Mouse (Mus musculus) hindbrain, embryonic 10.5 days (tissue): ENCODE results near the gene Hipk3. TPM values are rescaled to one million over a fixed set of nuclear protein-coding genes. Genes with fewer than 3 reads are reported as not detected.

Source experiments
- DNase-seq: peaks from one replicate; pipeline ENCODE4 v3.0.0-alpha.2; 2017; ENCODE audit warnings: low spot score
- H3K27ac ChIP-seq: fragments of 300-500 bp; sonication (generic); 2 replicates; pipeline ENCODE4 v1.5.1; 2016; ENCODE audit warnings: mild to moderate bottlenecking, moderate library complexity
- H3K27me3 ChIP-seq: fragments of 300-500 bp; sonication (generic); 2 replicates; pipeline ENCODE4 v1.6.1; 2016; ENCODE audit warnings: mild to moderate bottlenecking; ENCODE audit not compliant: poor library complexity, insufficient read depth, severe bottlenecking
- H3K36me3 ChIP-seq: fragments of 300-500 bp; sonication (generic); 2 replicates; pipeline ENCODE4 v1.6.1; 2016; ENCODE audit warnings: mild to moderate bottlenecking, moderate library complexity
- H3K4me1 ChIP-seq: fragments of 300-500 bp; sonication (generic); replicated peaks from 2 replicates; pipeline ENCODE4 v1.6.1; 2016; ENCODE audit warnings: mild to moderate bottlenecking
- H3K4me3 ChIP-seq: fragments of 300-500 bp; sonication (generic); 2 replicates; pipeline ENCODE4 v1.5.1; 2016; ENCODE audit warnings: mild to moderate bottlenecking, moderate library complexity
- H3K9me3 ChIP-seq: fragments of 300-500 bp; sonication (generic); 2 replicates; pipeline ENCODE4 v1.6.1; 2016; ENCODE audit warnings: mild to moderate bottlenecking, moderate library complexity
- WGBS: fragments of 180-500 bp; shearing (Covaris S2); methylation state at CpG from one replicate; pipeline ENCODE4 v1.1.7; 2016; 5-methylcytosine and 5-hydroxymethylcytosine counted together
- polyA plus RNA-seq: library from polyadenylated mRNA; unstranded; fragments of >200 nt; fragmentation: Nextera tagmentation; extraction: Ambion mirVana; gene quantifications from 2 replicates; pipeline ENCODE4 v1.2.1, GENCODE M21; 2016

Hipk3 gene
- polyA plus RNA-seq, 1 experiment from 2014 or later = 7.0 TPM

DNA sequence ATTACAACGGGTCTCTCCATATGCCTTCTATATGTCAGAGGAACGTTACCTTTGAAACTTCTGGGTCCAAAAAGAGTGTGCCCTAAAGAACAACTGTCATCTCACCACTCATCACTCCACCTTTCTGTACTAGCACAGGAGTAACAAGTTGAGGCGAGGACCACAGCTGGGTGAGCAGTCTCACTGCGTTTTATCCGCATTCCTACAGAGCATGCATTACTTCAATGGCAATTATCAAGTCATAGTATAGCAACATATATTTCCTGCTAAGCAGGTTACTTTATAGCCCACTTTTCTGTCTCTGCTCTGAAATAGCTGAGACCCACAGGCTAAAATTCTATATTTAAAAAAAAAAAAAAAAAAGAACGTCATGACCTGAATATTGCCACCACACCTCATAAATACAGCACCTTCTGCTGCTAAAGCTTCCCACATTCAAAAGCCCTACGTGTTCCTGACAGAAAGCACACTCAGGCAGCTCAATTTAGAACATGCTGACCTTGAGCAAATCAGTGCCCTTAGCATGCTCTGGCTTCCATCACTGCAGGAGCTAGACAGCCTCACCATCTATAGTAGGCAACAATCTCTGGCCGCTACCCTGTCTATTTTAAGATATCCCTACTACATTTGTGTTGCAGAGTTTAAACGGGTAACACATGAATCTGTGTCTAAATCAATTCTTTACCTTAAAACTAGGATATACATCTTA, 27.2 kb downstream of the Hipk3 start:
- Histone ChIP-seq H3K9me3 (no peaks in the 10 kb centered on the region), H3K27me3 (no peaks in the 10 kb centered on the region), H3K4me3 (no peak overlapping the region), H3K4me1 (no peaks in the 10 kb centered on the region), H3K36me3 (peaks cover 11% of the 10 kb centered on the region; the same call in 1 of the 2 replicates), H3K27ac (no peak overlapping the region)
- WGBS = 89% methylated on average over 9 of the region's 9 CpGs
- DNase-seq = no peak

DNA sequence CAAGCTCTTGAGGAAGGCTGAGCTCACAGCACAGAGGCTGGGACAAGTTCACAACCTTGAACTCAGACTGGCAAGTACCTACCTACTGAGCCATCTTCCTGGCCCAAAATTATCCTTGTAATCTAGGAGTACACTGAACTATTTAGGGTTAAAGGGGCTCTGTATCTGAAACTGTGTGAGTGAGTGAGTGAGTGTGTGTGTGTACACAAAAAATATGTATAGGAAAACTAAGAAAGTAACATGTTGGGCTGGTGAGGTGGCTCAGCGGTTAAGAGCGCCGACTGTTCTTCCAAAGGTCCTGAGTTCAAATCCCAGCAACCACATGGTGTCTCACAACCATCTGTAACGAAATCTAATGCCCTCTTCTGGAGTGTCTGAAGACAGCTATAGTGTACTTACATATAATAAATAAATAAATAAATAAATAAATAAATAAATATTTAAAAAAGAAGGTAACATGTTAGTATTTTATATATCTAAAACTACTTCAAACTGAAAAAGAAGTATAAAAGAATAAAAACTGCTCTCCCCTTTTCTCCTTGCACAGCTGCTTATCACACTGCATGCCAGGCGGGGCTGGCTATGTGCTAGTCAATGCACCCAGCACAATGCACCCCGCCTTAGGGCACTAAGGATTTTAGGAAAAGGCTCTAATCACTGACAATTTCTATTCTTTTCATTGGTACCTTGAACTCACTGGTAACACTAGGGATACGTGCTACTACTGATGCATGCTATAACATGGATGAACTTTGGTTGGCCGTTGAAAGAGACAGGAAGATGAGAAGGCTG, 28.4 kb downstream of the Hipk3 start:
- 94% methylated on average over 8 of the region's 8 CpGs for WGBS
- no peaks in the 10 kb centered on the region for H3K27me3 ChIP-seq
- H3K27ac ChIP-seq = no peak overlapping the region
- no peaks in the 10 kb centered on the region for H3K4me1 ChIP-seq
- no peak overlapping the region for H3K4me3 ChIP-seq
- no peaks in the 10 kb centered on the region for H3K9me3 ChIP-seq
- peaks cover 3% of the 10 kb centered on the region; the same call in 1 of the 2 replicates for H3K36me3 ChIP-seq
- DNase-seq = no peak

DNA sequence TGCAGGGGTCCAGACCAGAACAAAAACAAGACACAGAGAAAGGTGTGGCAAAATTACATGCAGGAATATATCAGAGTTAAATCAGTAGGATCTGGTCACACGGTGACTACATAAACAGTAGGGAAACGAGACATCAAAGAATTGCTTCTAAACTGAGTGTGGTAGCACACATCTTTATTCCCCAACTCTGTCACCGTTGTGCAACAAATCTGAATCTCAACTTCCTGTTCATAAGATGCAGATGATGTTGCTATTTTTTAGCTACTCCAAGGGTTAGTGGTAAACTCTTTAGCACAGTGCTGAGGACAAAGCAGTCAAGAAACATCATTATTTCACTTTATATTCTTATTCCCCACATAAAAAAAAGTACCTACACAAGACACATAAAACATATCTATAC, 34.2 kb downstream of the Hipk3 start:
- WGBS = 84% methylated on average over 3 of the region's 3 CpGs
- H3K4me3 ChIP-seq = no peak overlapping the region
- H3K9me3 ChIP-seq = no peaks in the 10 kb centered on the region
- H3K27me3 ChIP-seq = no peaks in the 10 kb centered on the region
- DNase-seq = no peak
- no peak overlapping the region for H3K27ac ChIP-seq
- H3K4me1 ChIP-seq = no peaks in the 10 kb centered on the region
- H3K36me3 ChIP-seq = no peaks in the 10 kb centered on the region

DNA sequence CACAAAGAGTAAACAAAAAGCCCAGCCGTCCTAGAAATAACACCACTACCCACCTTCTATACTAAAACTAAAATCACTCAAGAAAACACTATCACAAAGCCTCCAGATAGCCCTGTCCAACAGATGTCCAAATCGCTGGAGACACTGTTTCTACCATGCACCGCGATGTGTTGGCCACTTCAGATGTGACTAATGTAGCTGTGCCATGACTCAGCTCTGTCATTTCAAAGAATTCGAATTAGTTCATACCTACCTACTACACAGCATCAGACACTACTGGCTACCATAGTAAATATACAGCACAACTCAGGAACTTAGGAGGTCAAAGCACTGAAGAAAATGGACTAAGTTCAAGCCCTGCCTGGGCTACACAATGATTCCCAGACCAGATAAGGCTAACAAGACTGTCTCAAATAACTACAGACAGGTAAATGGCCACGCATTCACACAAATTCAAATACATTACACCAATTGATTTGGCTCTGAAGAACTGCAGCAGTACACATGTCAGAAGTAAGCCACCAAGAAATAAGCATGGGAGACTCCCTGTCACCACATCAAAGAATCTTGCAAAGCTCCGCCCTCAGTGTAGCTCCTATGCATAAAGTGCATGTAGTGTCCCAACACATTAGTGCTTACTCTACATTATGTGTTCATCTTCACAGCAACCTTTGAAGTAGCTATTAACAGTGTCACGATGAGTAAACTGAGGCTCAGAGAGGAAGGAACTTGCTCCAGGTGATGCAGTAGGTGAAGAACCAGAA, 35.5 kb downstream of the Hipk3 start:
- no peak for DNase-seq
- Histone ChIP-seq H3K27ac (no peak overlapping the region), H3K36me3 (no peaks in the 10 kb centered on the region), H3K4me3 (no peak overlapping the region), H3K9me3 (no peaks in the 10 kb centered on the region), H3K27me3 (no peaks in the 10 kb centered on the region), H3K4me1 (no peaks in the 10 kb centered on the region)
- WGBS = 88% methylated on average over 8 of the region's 8 CpGs

DNA sequence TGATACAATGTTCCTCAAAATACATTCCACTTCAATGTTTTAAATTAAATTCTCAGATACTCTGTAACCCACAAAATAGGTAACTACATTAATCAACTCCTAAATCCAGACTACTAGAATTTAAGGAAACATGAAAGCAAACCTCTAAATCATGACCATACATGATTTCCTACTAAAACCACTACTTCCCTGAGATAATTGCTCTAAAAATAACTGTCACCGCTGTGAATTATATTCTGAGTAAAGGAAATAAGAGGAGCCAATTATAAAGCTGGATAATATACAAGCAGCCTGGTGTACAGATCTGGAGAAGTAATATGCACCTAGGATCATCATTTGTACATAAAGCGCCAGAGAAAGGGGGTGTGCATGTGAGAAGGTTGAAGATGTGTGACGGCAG, 37.1 kb downstream of the Hipk3 start:
- H3K9me3 ChIP-seq = no peaks in the 10 kb centered on the region
- DNase-seq = no peak
- no peaks in the 10 kb centered on the region for H3K4me1 ChIP-seq
- H3K4me3 ChIP-seq = no peak overlapping the region
- H3K27me3 ChIP-seq = no peaks in the 10 kb centered on the region
- WGBS = 88% methylated on average over 3 of the region's 3 CpGs
- no peak overlapping the region for H3K27ac ChIP-seq
- no peaks in the 10 kb centered on the region for H3K36me3 ChIP-seq

DNA sequence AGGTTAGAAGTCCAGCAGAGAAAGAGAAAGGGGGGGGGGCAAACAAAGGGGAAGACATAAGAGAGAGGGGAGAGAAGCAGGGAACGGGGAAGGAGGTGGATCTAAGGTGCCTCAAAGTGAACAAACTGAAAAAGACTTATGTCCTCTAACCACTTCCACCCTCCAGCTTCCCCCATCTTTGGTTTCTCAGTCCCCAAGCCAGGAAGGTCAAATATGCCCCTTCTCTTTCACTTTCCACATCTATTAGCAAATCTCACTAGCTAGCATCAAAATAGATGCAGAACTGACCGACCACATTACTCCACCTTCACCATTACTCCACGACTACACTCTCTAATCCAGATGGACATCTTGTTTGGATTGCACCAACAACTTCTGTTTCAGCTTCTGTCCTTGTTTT, 43.6 kb downstream of the Hipk3 start:
- 88% methylated on average over 3 of the region's 3 CpGs for WGBS
- Histone ChIP-seq H3K4me1 (no peaks in the 10 kb centered on the region), H3K4me3 (no peak overlapping the region)

DNA sequence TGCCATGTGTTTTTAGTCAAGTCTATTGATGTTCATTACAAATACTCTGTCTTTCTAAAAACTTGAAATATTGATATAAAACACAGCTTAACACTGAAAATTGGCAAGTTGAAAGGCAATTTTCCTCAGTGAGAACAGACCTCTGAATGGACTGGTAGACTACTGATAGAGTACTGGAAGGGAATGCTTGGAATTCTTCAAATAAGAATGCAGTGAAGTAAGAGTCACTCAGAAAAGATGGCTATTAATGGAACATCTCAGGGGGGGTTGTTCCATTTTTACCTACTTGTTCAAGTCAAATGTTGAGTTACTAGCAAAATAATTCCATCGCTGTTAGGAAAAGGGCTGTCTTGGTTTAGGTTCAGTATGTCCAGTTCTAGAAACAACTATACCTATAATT, 45.1 kb downstream of the Hipk3 start:
- DNase-seq = no peak

More for the DNA sequence above, 43.6 kb downstream of the Hipk3 start:
- Histone ChIP-seq H3K27ac (no peak overlapping the region), H3K36me3 (no peaks in the 10 kb centered on the region), H3K9me3 (no peaks in the 10 kb centered on the region), H3K27me3 (no peaks in the 10 kb centered on the region)
- no peak for DNase-seq

DNA sequence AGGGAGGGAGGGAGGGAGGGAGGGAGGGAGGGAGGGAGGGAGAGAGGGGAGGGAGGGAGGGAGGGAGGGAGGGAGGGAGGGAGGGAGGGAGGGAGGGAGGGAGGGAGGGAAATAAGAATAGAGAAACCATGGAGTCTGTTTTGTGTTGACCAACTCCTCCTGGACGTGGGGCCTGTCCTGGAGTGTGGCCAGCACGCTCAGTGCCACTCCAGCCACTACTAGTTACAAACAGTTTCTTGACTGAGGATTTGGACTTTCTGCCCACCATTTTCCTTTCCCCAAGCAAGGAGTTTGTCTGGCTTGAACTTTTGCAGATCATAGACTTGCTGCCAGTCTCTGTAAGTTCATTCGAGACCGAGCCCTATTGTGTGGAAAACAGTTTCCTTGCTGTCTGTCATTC, 46.0 kb downstream of the Hipk3 start:
- 84% methylated on average over 4 of the region's 4 CpGs for WGBS
- Histone ChIP-seq H3K27ac (no peak overlapping the region), H3K27me3 (no peaks in the 10 kb centered on the region)

More for the DNA sequence above, 45.1 kb downstream of the Hipk3 start:
- Histone ChIP-seq H3K4me1 (no peaks in the 10 kb centered on the region), H3K27ac (no peak overlapping the region), H3K27me3 (no peaks in the 10 kb centered on the region), H3K4me3 (no peak overlapping the region), H3K36me3 (no peaks in the 10 kb centered on the region), H3K9me3 (no peaks in the 10 kb centered on the region)
- WGBS = 100% methylated on average over 1 of the region's 1 CpGs

DNA sequence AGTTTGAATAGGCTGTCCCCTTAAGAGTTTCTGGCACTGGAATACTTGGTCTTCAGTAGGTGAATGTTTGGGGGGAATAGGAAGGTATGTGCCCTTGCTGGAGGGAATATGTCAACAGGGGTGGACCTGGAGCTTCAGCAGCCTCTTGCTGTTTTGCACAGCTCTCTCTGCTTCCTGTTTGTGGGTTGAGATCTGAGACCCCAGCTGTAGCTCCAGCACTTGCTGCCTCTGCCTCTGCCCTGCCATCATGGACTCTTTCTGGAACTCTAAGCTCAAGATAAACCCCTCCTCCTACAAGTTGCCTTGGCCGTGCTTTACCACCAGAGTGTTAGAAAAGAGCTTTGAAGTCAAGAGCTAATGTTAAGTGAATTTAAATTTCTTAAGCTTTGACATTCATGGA, 48.2 kb downstream of the Hipk3 start:
- 72% methylated on average over 1 of the region's 1 CpGs for WGBS
- DNase-seq = no peak

More for the DNA sequence above, 46.0 kb downstream of the Hipk3 start:
- no peak overlapping the region for H3K4me3 ChIP-seq
- no peak for DNase-seq
- H3K4me1 ChIP-seq = no peaks in the 10 kb centered on the region
- no peaks in the 10 kb centered on the region for H3K9me3 ChIP-seq
- no peaks in the 10 kb centered on the region for H3K36me3 ChIP-seq

DNA sequence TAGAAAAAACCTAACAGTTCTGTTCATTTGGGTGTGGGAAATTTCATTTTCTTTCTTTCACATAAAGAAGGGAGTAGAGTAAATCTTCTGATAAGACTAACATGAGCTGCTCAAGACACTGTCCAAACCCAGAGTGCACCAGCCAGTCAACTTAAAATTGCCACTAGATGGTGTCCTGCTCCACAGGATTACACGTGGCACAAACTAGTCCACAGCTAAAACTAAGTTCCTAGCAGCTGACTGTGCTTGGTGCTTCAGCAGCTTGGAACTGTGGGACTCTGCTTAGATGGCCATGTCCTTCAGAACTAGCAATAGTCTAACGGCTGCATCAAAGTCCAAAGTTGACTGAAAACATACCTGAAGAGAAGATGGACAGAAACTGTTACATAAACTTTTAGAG, 49.5 kb downstream of the Hipk3 start:
- no peaks in the 10 kb centered on the region for H3K9me3 ChIP-seq
- no peak overlapping the region for H3K27ac ChIP-seq
- WGBS = 46% methylated on average over 2 of the region's 2 CpGs
- H3K4me3 ChIP-seq = no peak overlapping the region
- peak; percentile 42 for DNase-seq
- peaks cover 16% of the 10 kb centered on the region; the same call in 1 of the 2 replicates for H3K36me3 ChIP-seq
- H3K4me1 ChIP-seq = no peaks in the 10 kb centered on the region
- H3K27me3 ChIP-seq = no peaks in the 10 kb centered on the region

More for the DNA sequence above, 48.2 kb downstream of the Hipk3 start:
- no peaks in the 10 kb centered on the region for H3K9me3 ChIP-seq
- H3K36me3 ChIP-seq = peaks cover 7% of the 10 kb centered on the region; the same call in 1 of the 2 replicates
- H3K4me1 ChIP-seq = no peaks in the 10 kb centered on the region
- no peak overlapping the region for H3K4me3 ChIP-seq
- no peak overlapping the region for H3K27ac ChIP-seq
- H3K27me3 ChIP-seq = no peaks in the 10 kb centered on the region

DNA sequence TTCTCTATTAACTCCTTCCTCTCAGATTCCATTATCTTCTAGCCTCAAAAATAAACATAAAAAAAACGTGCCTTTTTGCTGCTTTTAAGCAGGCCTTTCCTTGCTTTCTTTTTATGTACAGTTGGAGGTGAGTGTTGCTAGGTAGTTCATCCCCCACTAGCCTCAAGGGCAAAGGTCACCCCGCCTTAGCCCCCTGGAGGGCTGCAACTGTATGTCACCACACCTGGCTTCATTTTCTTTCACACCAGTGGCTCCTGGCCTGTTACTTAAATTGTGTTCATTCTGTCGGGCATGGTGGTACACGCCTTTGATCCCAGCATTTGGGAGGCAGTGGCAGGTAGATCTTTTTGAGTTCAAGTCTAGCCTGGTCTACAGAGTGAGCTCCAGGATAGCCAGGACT, 51.9 kb downstream of the Hipk3 start:
- Histone ChIP-seq H3K4me1 (no peaks in the 10 kb centered on the region), H3K9me3 (no peaks in the 10 kb centered on the region), H3K4me3 (no peak overlapping the region), H3K27me3 (no peaks in the 10 kb centered on the region), H3K27ac (no peak overlapping the region), H3K36me3 (peaks cover 35% of the 10 kb centered on the region)
- no peak for DNase-seq
- 66% methylated on average over 4 of the region's 4 CpGs for WGBS

DNA sequence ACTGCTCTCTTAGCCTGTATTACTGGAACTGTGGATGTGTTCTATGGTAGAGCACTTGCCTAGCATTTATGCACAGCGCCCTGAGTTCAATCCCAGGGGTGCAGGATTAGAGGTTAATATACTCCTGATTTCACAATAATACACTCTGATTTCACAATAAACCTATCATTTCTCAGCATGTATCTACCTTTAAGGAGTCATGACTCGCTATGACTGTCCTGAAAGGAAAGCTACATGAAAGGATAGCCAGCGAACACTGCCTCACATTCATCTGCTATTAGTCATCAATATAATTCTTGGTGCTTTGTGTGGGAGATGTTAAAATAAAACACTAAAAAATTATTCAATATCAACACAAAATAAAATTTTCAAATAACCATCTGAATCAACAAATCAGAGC, 58.0 kb downstream of the Hipk3 start:
- WGBS = 97% methylated on average over 3 of the region's 3 CpGs
- no peaks in the 10 kb centered on the region for H3K27me3 ChIP-seq
- no peak overlapping the region for H3K27ac ChIP-seq
- H3K4me1 ChIP-seq = no peaks in the 10 kb centered on the region
- peaks cover 77% of the 10 kb centered on the region for H3K36me3 ChIP-seq
- no peaks in the 10 kb centered on the region for H3K9me3 ChIP-seq
- H3K4me3 ChIP-seq = no peak overlapping the region
- no peak for DNase-seq

DNA sequence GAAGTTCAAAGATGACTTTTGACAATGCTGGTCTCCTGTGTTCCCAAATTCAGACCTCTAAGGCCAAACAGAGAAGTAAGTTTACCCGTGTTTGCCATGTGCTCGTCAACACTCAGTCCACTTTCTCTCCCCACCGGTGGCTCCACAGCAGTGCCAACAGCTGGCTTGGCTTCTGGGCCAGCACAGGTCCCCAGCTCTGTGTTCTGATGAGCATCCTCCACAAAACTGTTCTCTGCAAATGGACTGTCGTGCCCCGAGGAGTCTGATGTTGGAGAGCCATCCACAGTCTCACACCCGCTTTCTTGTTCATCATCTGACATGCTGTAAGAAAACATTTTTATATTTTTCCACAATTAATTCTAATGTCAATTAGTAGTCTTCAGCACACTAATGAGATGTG, 63.2 kb downstream of the Hipk3 start:
- 96% methylated on average over 6 of the region's 6 CpGs for WGBS
- no peak overlapping the region for H3K27ac ChIP-seq
- no peaks in the 10 kb centered on the region for H3K4me1 ChIP-seq
- H3K4me3 ChIP-seq = no peak overlapping the region
- DNase-seq = no peak
- H3K27me3 ChIP-seq = no peaks in the 10 kb centered on the region
- no peaks in the 10 kb centered on the region for H3K9me3 ChIP-seq
- peaks cover 59% of the 10 kb centered on the region for H3K36me3 ChIP-seq
